8 mouse cellular contexts compared by ENCODE assay signal in genomic region chr4:128991500-128992008, GRCm38 (mm10). TPM values are rescaled to one million over a fixed set of nuclear protein-coding genes. Genes with fewer than 3 reads are reported as not detected.
DNase-seq lines count a peak whose midpoint lies in the region; ATAC-seq and TF ChIP-seq lines count a peak whose summit lies in the region.

Gene Ak2, plus strand, starts transcription at chr4:128991958.

- no peak within 1 kb of the TSS for H3K27ac ChIP-seq in lung, postnatal 0 days (ENCODE audit: low read length)
- no peak within 1 kb of the TSS for H3K27ac ChIP-seq in embryonic facial prominence, embryonic 12.5 days
- H3K27ac ChIP-seq in heart, embryonic 14.5 days (replicated peaks in 1 of 2; ENCODE audit: control insufficient read depth in 1 of 2, insufficient read depth in 1 of 2, low read depth in 2 of 2, low read length in 2 of 2), result 0 out of 4 replicates have a peak within 1 kb of the TSS, but pooled peaks of 1 of the 2 experiments have one; percentile 10
- H3K27ac ChIP-seq in neural tube, embryonic 12.5 days, result no peak within 1 kb of the TSS

- H3K4me1 ChIP-seq in lung, postnatal 0 days (ENCODE audit: insufficient read depth, low read depth, low read length), result peaks cover 8% of the 10 kb centered on the region; the same call in 1 of the 2 replicates
- H3K4me1 ChIP-seq in embryonic facial prominence, embryonic 12.5 days, result peaks cover 11% of the 10 kb centered on the region
- H3K4me1 ChIP-seq in heart, embryonic 14.5 days (ENCODE audit: control insufficient read depth in 2 of 2, insufficient read depth in 2 of 2, low read length in 2 of 2), result peaks cover 17 to 19% of the 10 kb centered on the region in 2 experiments
- H3K4me1 ChIP-seq in neural tube, embryonic 12.5 days, result peaks cover 18% of the 10 kb centered on the region

- no peak for DNase-seq in lung, postnatal 0 days (ENCODE audit: low spot score)
- no peak for DNase-seq in lung, postnatal 36 days
- no peak for DNase-seq in left cerebral cortex, postnatal 25 days (ENCODE audit: low spot score in 2 of 2)
- no peak for DNase-seq in right cerebral cortex, adult 2 months (ENCODE audit: low spot score in 2 of 2)
- no peak for DNase-seq in kidney, adult 8-10 months

- H3K27me3 ChIP-seq in lung, postnatal 0 days (replicated peaks; ENCODE audit: insufficient read depth, low read length), result no peaks in the 10 kb centered on the region
- no peaks in the 10 kb centered on the region for H3K27me3 ChIP-seq in embryonic facial prominence, embryonic 12.5 days
- no peaks in the 10 kb centered on the region for H3K27me3 ChIP-seq in heart, embryonic 14.5 days (ENCODE audit: control insufficient read depth, insufficient read depth, low read length)
- H3K27me3 ChIP-seq in neural tube, embryonic 12.5 days (replicated peaks), result 0 out of 2 replicates have a peak, but pooled peaks cover 4% of the 10 kb centered on the region

- TF ChIP-seq CTCF in lung, postnatal 0 days (IDR thresholded peaks at IDR 0.05), result no peak

- no peak for TF ChIP-seq EP300 in lung, postnatal 0 days (IDR thresholded peaks at IDR 0.05)

- H3K9me3 ChIP-seq in lung, postnatal 0 days (ENCODE audit: low read length), result no peaks in the 10 kb centered on the region
- no peaks in the 10 kb centered on the region for H3K9me3 ChIP-seq in embryonic facial prominence, embryonic 12.5 days
- no peaks in the 10 kb centered on the region for H3K9me3 ChIP-seq in heart, embryonic 14.5 days (ENCODE audit: control insufficient read depth, low read length)
- no peaks in the 10 kb centered on the region for H3K9me3 ChIP-seq in neural tube, embryonic 12.5 days

- no peak within 1 kb of the TSS for H3K4me2 ChIP-seq in lung, postnatal 0 days (replicated peaks; ENCODE audit: low read depth, low read length)
- H3K4me2 ChIP-seq in embryonic facial prominence, embryonic 12.5 days (replicated peaks), result no peak within 1 kb of the TSS
- H3K4me2 ChIP-seq in heart, embryonic 14.5 days (ENCODE audit: low read length), result peak within 1 kb of the TSS; percentile 37; the same call in 1 of the 2 replicates
- peak within 1 kb of the TSS; percentile 93 for H3K4me2 ChIP-seq in neural tube, embryonic 12.5 days (replicated peaks)

- no peak for ATAC-seq in lung, postnatal 0 days
- no peak for ATAC-seq in embryonic facial prominence, embryonic 12.5 days (ENCODE audit: insufficient number of reproducible peaks, insufficient read depth, low FRiP score, low TSS enrichment)
- no peak for ATAC-seq in heart, embryonic 14.5 days (ENCODE audit: insufficient number of reproducible peaks, insufficient read depth, low FRiP score, low read depth)
- no peak for ATAC-seq in neural tube, embryonic 12.5 days (ENCODE audit: low FRiP score, low read depth)

- H3K36me3 ChIP-seq in lung, postnatal 0 days (ENCODE audit: insufficient read depth, low read length), result no peaks in the 10 kb centered on the region
- H3K36me3 ChIP-seq in embryonic facial prominence, embryonic 12.5 days, result peaks cover 6% of the 10 kb centered on the region; the same call in 1 of the 2 replicates
- peaks cover 8% of the 10 kb centered on the region for H3K36me3 ChIP-seq in heart, embryonic 14.5 days (ENCODE audit: control insufficient read depth, insufficient read depth, low read length)
- H3K36me3 ChIP-seq in neural tube, embryonic 12.5 days, result no peaks in the 10 kb centered on the region

- H3K4me3 ChIP-seq in lung, postnatal 0 days (ENCODE audit: low read depth, low read length), result no peak within 1 kb of the TSS
- H3K4me3 ChIP-seq in embryonic facial prominence, embryonic 12.5 days, result no peak within 1 kb of the TSS
- no peak within 1 kb of the TSS for H3K4me3 ChIP-seq in heart, embryonic 14.5 days (ENCODE audit: control insufficient read depth in 1 of 2, insufficient read depth in 1 of 2, low read depth in 1 of 2, low read length in 2 of 2)
- 0 out of 2 replicates have a peak within 1 kb of the TSS, but pooled peaks have one; percentile 82 for H3K4me3 ChIP-seq in neural tube, embryonic 12.5 days

- 89% methylated on average over 9 of the region's 9 CpGs for WGBS in lung, postnatal 0 days
- WGBS in embryonic facial prominence, embryonic 12.5 days, result 91% methylated on average over 9 of the region's 9 CpGs
- WGBS in heart, embryonic 14.5 days, result 94% methylated on average over 9 of the region's 9 CpGs
- 95% methylated on average over 9 of the region's 9 CpGs for WGBS in neural tube, embryonic 12.5 days

- H3K9ac ChIP-seq in lung, postnatal 0 days (replicated peaks; ENCODE audit: low read depth), result no peak within 1 kb of the TSS
- H3K9ac ChIP-seq in embryonic facial prominence, embryonic 12.5 days, result no peak within 1 kb of the TSS
- no peak within 1 kb of the TSS for H3K9ac ChIP-seq in heart, embryonic 14.5 days (ENCODE audit: low read length)
- H3K9ac ChIP-seq in neural tube, embryonic 12.5 days, result no peak within 1 kb of the TSS

- intact Hi-C loops in left cerebral cortex, postnatal 25 days (cut with DNase I), result no loop called here

RNA-seq across cellular contexts. Expression of gene Ak2, which starts in this region (rescaled TPM):
- 85.7 and 89.7 TPM in 2 replicates for polyA plus RNA-seq in lung, postnatal 0 days (2015; fragmentation: Nextera tagmentation; extraction: Ambion mirVana)
- polyA plus RNA-seq in embryonic facial prominence, embryonic 12.5 days (2016; fragmentation: Nextera tagmentation; extraction: Ambion mirVana), result 184 and 185 TPM in 2 replicates
- 126 and 129 TPM in 2 replicates for polyA plus RNA-seq in heart, embryonic 14.5 days (2014; fragmentation: Nextera tagmentation; extraction: Ambion mirVana)
- total RNA-seq in left cerebral cortex, postnatal 25 days (2021), result 10 to 100 TPM; 24.8 to 26.5 TPM
- polyA plus RNA-seq in neural tube, embryonic 12.5 days (2016; fragmentation: Nextera tagmentation; extraction: Ambion mirVana), result 124 and 127 TPM in 2 replicates

Comparison
In these comparisons a context has a peak if more than half of its experiments do, and no peak if none do; other contexts are left out.
1. H3K4me2 ChIP-seq: peak in heart, embryonic 14.5 days (single experiment) and neural tube, embryonic 12.5 days (single experiment); none in lung, postnatal 0 days (single experiment) and embryonic facial prominence, embryonic 12.5 days (single experiment).